Comparison of ENCODE assay signal across 9 mouse cellular contexts in genomic region chr9:69125787-69126161, GRCm38 (mm10).
DNase-seq lines count a peak whose midpoint lies in the region; ATAC-seq and TF ChIP-seq lines count a peak whose summit lies in the region.
"Had no signal": no experiment of that assay in that cellular context is flagged by ENCODE, and none has a peak within 500 bp of the region (broad histone marks: within the 10 kb centered on the region; RNA-seq: fewer than 3 reads in every experiment).

No protein-coding gene starts in this region.

- no peaks in the 10 kb centered on the region for H3K36me3 ChIP-seq in heart, embryonic 10.5 days
- no peaks in the 10 kb centered on the region for H3K36me3 ChIP-seq in limb, embryonic 10.5 days

- 41% methylated on average over 7 of the region's 7 CpGs for WGBS in heart, embryonic 10.5 days
- WGBS in limb, embryonic 10.5 days = 59% methylated on average over 7 of the region's 7 CpGs
- WGBS in olfactory bulb, adult 2 months = 17% methylated on average over 7 of the region's 7 CpGs

- H3K27me3 ChIP-seq in heart, embryonic 10.5 days (ENCODE audit: insufficient read depth, poor library complexity, severe bottlenecking) = peaks cover 49% of the 10 kb centered on the region
- peaks cover 31% of the 10 kb centered on the region for H3K27me3 ChIP-seq in limb, embryonic 10.5 days (ENCODE audit: low read depth, poor library complexity, severe bottlenecking)
- H3K27me3 ChIP-seq: CH12.LX had no signal

- no peak for ATAC-seq in monocyte, adult 5-6 weeks (replicated peaks; ENCODE audit: insufficient number of reproducible peaks, low FRiP score, low TSS enrichment, poor library complexity, severe bottlenecking)

- peaks cover 41% of the 10 kb centered on the region for H3K4me1 ChIP-seq in heart, embryonic 10.5 days
- H3K4me1 ChIP-seq in limb, embryonic 10.5 days = peaks cover 43% of the 10 kb centered on the region
- peaks cover 5% of the 10 kb centered on the region for H3K4me1 ChIP-seq in olfactory bulb, adult 2 months (ENCODE audit: control insufficient read depth, insufficient read depth, low read length)

- no peak for TF ChIP-seq POLR2A in olfactory bulb, adult 2 months (IDR thresholded peaks at IDR 0.05; ENCODE audit: insufficient read depth, low read depth, low read length)

- TF ChIP-seq CTCF in olfactory bulb, adult 2 months (IDR thresholded peaks at IDR 0.05; ENCODE audit: insufficient read depth, low read depth, low read length) = no peak

- no peaks in the 10 kb centered on the region for H3K9me3 ChIP-seq in heart, embryonic 10.5 days
- no peaks in the 10 kb centered on the region for H3K9me3 ChIP-seq in limb, embryonic 10.5 days (replicated peaks)

- peak overlapping the region; percentile 45 for H3K4me3 ChIP-seq in heart, embryonic 10.5 days
- peak overlapping the region; percentile 35 for H3K4me3 ChIP-seq in limb, embryonic 10.5 days
- H3K4me3 ChIP-seq in olfactory bulb, adult 2 months (ENCODE audit: insufficient read depth, low read depth, low read length) = peak overlapping the region; percentile 19; the same call in 1 of the 2 replicates

- DNase-seq in heart, embryonic 10.5 days (ENCODE audit: low spot score) = no peak
- DNase-seq in heart, adult 11 months = no peak
- DNase-seq in right cerebral cortex, adult 2 months (ENCODE audit: low spot score in 2 of 2) = peak; percentile 45 to 46
- DNase-seq in right cerebral cortex, postnatal 25 days = no peak
- no peak for DNase-seq in limb, embryonic 10.5 days (ENCODE audit: low spot score)
- no peak for DNase-seq in gastrocnemius, adult 8-10 months (ENCODE audit: low spot score in 2 of 2)

- H3K27ac ChIP-seq in heart, embryonic 10.5 days = peak overlapping the region; percentile 42; the same call in 1 of the 2 replicates
- peak overlapping the region; percentile 63 for H3K27ac ChIP-seq in limb, embryonic 10.5 days
- peak overlapping the region; percentile 64; the same call in 1 of the 2 replicates for H3K27ac ChIP-seq in olfactory bulb, adult 2 months (ENCODE audit: insufficient read depth, low read depth, low read length)

Comparison
In these comparisons a context has a peak if more than half of its experiments do, and no peak if none do; other contexts are left out.
1. DNase-seq: peak in right cerebral cortex, adult 2 months (2 of 2); none in heart, embryonic 10.5 days (single experiment), heart, adult 11 months (single experiment), right cerebral cortex, postnatal 25 days (single experiment), limb, embryonic 10.5 days (single experiment) and gastrocnemius, adult 8-10 months (0 of 2).
2. Peak in every context shown above with its lines, with median percentiles within 50 percentile points of each other: H3K27ac ChIP-seq and H3K4me3 ChIP-seq.